ENCODE assay signal across 8 mouse cellular contexts in genomic region chr7:100120791-100121261, GRCm38 (mm10). TPM values are rescaled to one million over a fixed set of nuclear protein-coding genes. Genes with fewer than 3 reads are reported as not detected.
DNase-seq lines count a peak whose midpoint lies in the region; ATAC-seq and TF ChIP-seq lines count a peak whose summit lies in the region.

No protein-coding gene starts in this region.

- no peak for TF ChIP-seq CTCF in kidney, adult 2 months (conservative IDR thresholded peaks at IDR 0.05; ENCODE audit: insufficient read depth, insufficient read length, low read depth, low read length)
- TF ChIP-seq CTCF in small intestine, adult 2 months (IDR thresholded peaks at IDR 0.05; ENCODE audit: extremely low read depth, insufficient read length, insufficient replicate concordance, low read depth, low read length): no peak

- no peak for DNase-seq in kidney, adult 2 months
- DNase-seq in kidney, adult 18-20 months: no peak
- DNase-seq in MN1 (ENCODE audit: low spot score): peak; percentile 84
- peak; percentile 47 for DNase-seq in embryonic facial prominence, embryonic 14.5 days (ENCODE audit: low spot score)
- DNase-seq in layer of hippocampus, postnatal 10 days (ENCODE audit: low spot score in 2 of 2): no peak

- H3K4me1 ChIP-seq in kidney, adult 2 months (ENCODE audit: control insufficient read depth, insufficient read depth, low read length): no peaks in the 10 kb centered on the region
- H3K4me1 ChIP-seq in embryonic facial prominence, embryonic 14.5 days (ENCODE audit: control insufficient read depth, insufficient read depth, low read length): no peaks in the 10 kb centered on the region; the same call in 1 of the 2 replicates
- H3K4me1 ChIP-seq in hindbrain, embryonic 16.5 days (ENCODE audit: control insufficient read depth, insufficient read depth, low read depth, low read length): peaks cover 11% of the 10 kb centered on the region
- H3K4me1 ChIP-seq in lung, embryonic 16.5 days (replicated peaks; ENCODE audit: control insufficient read depth, insufficient read depth, low read length): 0 out of 2 replicates have a peak, but pooled peaks cover 5% of the 10 kb centered on the region
- no peaks in the 10 kb centered on the region; the same call in 1 of the 2 replicates for H3K4me1 ChIP-seq in small intestine, adult 2 months (ENCODE audit: control insufficient read depth, insufficient read depth, insufficient read length, low read length)

- under 1% methylated on average over 25 of the region's 25 CpGs for WGBS in kidney, adult 2 months
- 0% methylated on average over 22 of the region's 25 CpGs for WGBS in embryonic facial prominence, embryonic 14.5 days
- under 1% methylated on average over 20 of the region's 25 CpGs for WGBS in hindbrain, embryonic 16.5 days
- 0% methylated on average over 24 of the region's 25 CpGs for WGBS in lung, embryonic 16.5 days
- WGBS in small intestine, adult 2 months: under 1% methylated on average over 25 of the region's 25 CpGs

- peak overlapping the region; percentile 88 for H3K9ac ChIP-seq in embryonic facial prominence, embryonic 14.5 days (ENCODE audit: low read depth, low read length)
- peak overlapping the region; percentile 88 for H3K9ac ChIP-seq in hindbrain, embryonic 16.5 days (ENCODE audit: low read depth, low read length)
- H3K9ac ChIP-seq in lung, embryonic 16.5 days (ENCODE audit: low read length): peak overlapping the region; percentile 90

- no peak overlapping the region; the same call in 1 of the 2 replicates for H3K27ac ChIP-seq in kidney, adult 2 months (ENCODE audit: insufficient read depth, low read depth, low read length)
- peak overlapping the region; percentile 91 for H3K27ac ChIP-seq in embryonic facial prominence, embryonic 14.5 days (replicated peaks; ENCODE audit: low read depth, low read length)
- peak overlapping the region; percentile 85 for H3K27ac ChIP-seq in hindbrain, embryonic 16.5 days (ENCODE audit: low read depth, low read length)
- peak overlapping the region; percentile 94 for H3K27ac ChIP-seq in lung, embryonic 16.5 days (ENCODE audit: low read length)
- peak overlapping the region; percentile 61 for H3K27ac ChIP-seq in small intestine, adult 2 months (ENCODE audit: insufficient read depth, low read depth, low read length)

- H3K36me3 ChIP-seq in kidney, adult 2 months (ENCODE audit: control insufficient read depth, insufficient read depth, low read length): no peaks in the 10 kb centered on the region
- peaks cover 35% of the 10 kb centered on the region; the same call in 1 of the 2 replicates for H3K36me3 ChIP-seq in embryonic facial prominence, embryonic 14.5 days (ENCODE audit: control insufficient read depth, insufficient read depth, low read length)
- H3K36me3 ChIP-seq in hindbrain, embryonic 16.5 days (ENCODE audit: control insufficient read depth, insufficient read depth, low read length): peaks cover 7% of the 10 kb centered on the region
- H3K36me3 ChIP-seq in lung, embryonic 16.5 days (ENCODE audit: control insufficient read depth, insufficient read depth, low read length): peaks cover 8% of the 10 kb centered on the region
- peaks cover 15% of the 10 kb centered on the region for H3K36me3 ChIP-seq in small intestine, adult 2 months (ENCODE audit: control insufficient read depth, insufficient read depth, low read length)

- peak overlapping the region; percentile 61 for H3K4me2 ChIP-seq in embryonic facial prominence, embryonic 14.5 days (ENCODE audit: low read depth, low read length)
- H3K4me2 ChIP-seq in hindbrain, embryonic 16.5 days (ENCODE audit: low read length): peak overlapping the region; percentile 84
- peak overlapping the region; percentile 79 for H3K4me2 ChIP-seq in lung, embryonic 16.5 days (ENCODE audit: low read depth, low read length)

- H3K9me3 ChIP-seq in embryonic facial prominence, embryonic 14.5 days (ENCODE audit: control insufficient read depth, low read length): no peaks in the 10 kb centered on the region
- H3K9me3 ChIP-seq in hindbrain, embryonic 16.5 days (ENCODE audit: control insufficient read depth, low read length): no peaks in the 10 kb centered on the region
- no peaks in the 10 kb centered on the region for H3K9me3 ChIP-seq in lung, embryonic 16.5 days (ENCODE audit: control insufficient read depth, low read length)

- no peak for TF ChIP-seq POLR2A in kidney, adult 2 months (IDR thresholded peaks at IDR 0.05; ENCODE audit: low read depth, low read length)
- TF ChIP-seq POLR2A in small intestine, adult 2 months (IDR thresholded peaks at IDR 0.05; ENCODE audit: low read depth, low read length): no peak; the same call in 1 of the 2 replicates

- H3K4me3 ChIP-seq in kidney, adult 2 months (ENCODE audit: insufficient read depth, low read depth, low read length): peak overlapping the region; percentile 70
- peak overlapping the region; percentile 98 for H3K4me3 ChIP-seq in embryonic facial prominence, embryonic 14.5 days (ENCODE audit: low read depth, low read length)
- H3K4me3 ChIP-seq in hindbrain, embryonic 16.5 days (ENCODE audit: low read length): peak overlapping the region; percentile 95
- peak overlapping the region; percentile 87 for H3K4me3 ChIP-seq in lung, embryonic 16.5 days (ENCODE audit: low read length)
- peak overlapping the region; percentile 86 for H3K4me3 ChIP-seq in small intestine, adult 2 months (ENCODE audit: low read depth, low read length)

- no peaks in the 10 kb centered on the region for H3K27me3 ChIP-seq in kidney, adult 2 months (replicated peaks; ENCODE audit: control insufficient read depth, insufficient read depth, low read length)
- no peaks in the 10 kb centered on the region for H3K27me3 ChIP-seq in embryonic facial prominence, embryonic 14.5 days (replicated peaks; ENCODE audit: control insufficient read depth, insufficient read depth, low read length)
- no peaks in the 10 kb centered on the region for H3K27me3 ChIP-seq in hindbrain, embryonic 16.5 days (replicated peaks; ENCODE audit: control insufficient read depth, insufficient read depth, low read length)
- H3K27me3 ChIP-seq in lung, embryonic 16.5 days (ENCODE audit: control insufficient read depth, insufficient read depth, low read depth, low read length): no peaks in the 10 kb centered on the region
- no peaks in the 10 kb centered on the region for H3K27me3 ChIP-seq in small intestine, adult 2 months (ENCODE audit: control insufficient read depth, insufficient read depth, low read length)

- ATAC-seq in embryonic facial prominence, embryonic 14.5 days (ENCODE audit: low read depth): peak; percentile 53
- ATAC-seq in hindbrain, embryonic 16.5 days: peak; percentile 61
- peak; percentile 66 for ATAC-seq in lung, embryonic 16.5 days (ENCODE audit: low read depth)

RNA-seq across cellular contexts. Expression of gene Pold3, which starts 0.5 kb away (rescaled TPM):
- 8.1 and 9.6 TPM in 2 replicates for polyA plus RNA-seq in kidney, adult 2 months (2012; rRNA removed)
- 46.1 and 50.6 TPM in 2 replicates for polyA plus RNA-seq in embryonic facial prominence, embryonic 14.5 days (2014; fragmentation: Nextera tagmentation; extraction: Ambion mirVana)
- polyA plus RNA-seq in hindbrain, embryonic 16.5 days (2015; fragmentation: Nextera tagmentation; extraction: Ambion mirVana): 45.4 and 47.0 TPM in 2 replicates
- polyA plus RNA-seq in lung, embryonic 16.5 days (2015; fragmentation: Nextera tagmentation; extraction: Ambion mirVana): 57.0 and 58.7 TPM in 2 replicates
- polyA plus RNA-seq in small intestine, adult 2 months (2012; rRNA removed): 2.4 and 4.2 TPM in 2 replicates
- 10 to 100 TPM; 28.9 to 30.0 TPM for total RNA-seq in layer of hippocampus, postnatal 10 days (2021)

RNA-seq across cellular contexts. Expression of gene Lipt2, which starts 38.3 kb away (rescaled TPM):
- polyA plus RNA-seq in kidney, adult 2 months (2012; rRNA removed): 3.6 and 4.4 TPM in 2 replicates
- polyA plus RNA-seq in embryonic facial prominence, embryonic 14.5 days (2014; fragmentation: Nextera tagmentation; extraction: Ambion mirVana): 21.0 and 27.1 TPM in 2 replicates
- polyA plus RNA-seq in hindbrain, embryonic 16.5 days (2015; fragmentation: Nextera tagmentation; extraction: Ambion mirVana): 18.3 and 19.5 TPM in 2 replicates
- polyA plus RNA-seq in lung, embryonic 16.5 days (2015; fragmentation: Nextera tagmentation; extraction: Ambion mirVana): 12.8 and 13.8 TPM in 2 replicates
- 11.5 and 13.2 TPM in 2 replicates for polyA plus RNA-seq in small intestine, adult 2 months (2012; rRNA removed)
- 1 to 10 TPM; 4.5 to 4.7 TPM for total RNA-seq in layer of hippocampus, postnatal 10 days (2021)

RNA-seq across cellular contexts. Expression of gene Kcne3, which starts 55.5 kb away (rescaled TPM):
- polyA plus RNA-seq in kidney, adult 2 months (2012; rRNA removed): 2.0 and 3.3 TPM in 2 replicates
- polyA plus RNA-seq in embryonic facial prominence, embryonic 14.5 days (2014; fragmentation: Nextera tagmentation; extraction: Ambion mirVana): 12.4 and 13.3 TPM in 2 replicates
- polyA plus RNA-seq in hindbrain, embryonic 16.5 days (2015; fragmentation: Nextera tagmentation; extraction: Ambion mirVana): 0.31 and 0.67 TPM in 2 replicates
- 2.4 and 3.0 TPM in 2 replicates for polyA plus RNA-seq in lung, embryonic 16.5 days (2015; fragmentation: Nextera tagmentation; extraction: Ambion mirVana)
- polyA plus RNA-seq in small intestine, adult 2 months (2012; rRNA removed): 94.9 and 97.8 TPM in 2 replicates
- not detected for total RNA-seq in layer of hippocampus, postnatal 10 days (2021)

Comparison
In these comparisons a context has a peak if more than half of its experiments do, and no peak if none do; other contexts are left out.
1. DNase-seq: peak in MN1 (single experiment) and embryonic facial prominence, embryonic 14.5 days (single experiment); none in kidney, adult 2 months (single experiment), kidney, adult 18-20 months (single experiment) and layer of hippocampus, postnatal 10 days (0 of 2).
2. Peak in every context shown above with its lines, with median percentiles within 50 percentile points of each other: H3K4me3 ChIP-seq, ATAC-seq, H3K4me2 ChIP-seq and H3K9ac ChIP-seq.